Mouse (Mus musculus) G1E (cell line): ENCODE data around the gene Wdr61. TPM values are rescaled to one million over a fixed set of nuclear protein-coding genes. Genes with fewer than 3 reads are reported as not detected.

Experiments
- ATAC-seq: 2 replicates; pipeline ENCODE4 v1.8.0; 2016; ENCODE audit warnings: mild to moderate bottlenecking; ENCODE audit not compliant: insufficient number of reproducible peaks, poor library complexity, low FRiP score, severe bottlenecking; ENCODE audit errors: extremely low read depth
- DNase-seq: peaks from one replicate; pipeline ENCODE4 v3.0.0; 2012; ENCODE audit warnings: low spot score
- H3K27me3 ChIP-seq: 2 replicates; pipeline ENCODE4 v1.6.1; 2012; ENCODE audit warnings: mild to moderate bottlenecking, low read length, inconsistent platforms; ENCODE audit not compliant: insufficient read depth
- H3K36me3 ChIP-seq: replicated peaks from 2 replicates; pipeline ENCODE3; 2012; ENCODE audit warnings: mild to moderate bottlenecking, inconsistent platforms
- H3K4me1 ChIP-seq: 2 replicates; pipeline ENCODE4 v1.6.1; 2012; ENCODE audit warnings: low read depth, low read length, inconsistent platforms, mixed read lengths; ENCODE audit not compliant: insufficient read depth
- H3K4me3 ChIP-seq: 2 replicates; pipeline ENCODE4 v1.5.1; 2012; ENCODE audit warnings: low read depth, mild to moderate bottlenecking, inconsistent platforms, low read length, moderate library complexity, mixed read lengths
- H3K9me3 ChIP-seq: replicated peaks from 2 replicates; pipeline ENCODE4 v1.6.1; 2012; ENCODE audit warnings: inconsistent platforms
- CTCF ChIP-seq: IDR thresholded peaks from 2 replicates; pipeline ENCODE4 v1.5.1; 2012; ENCODE audit warnings: low read depth, low read length, inconsistent platforms, mixed read lengths
- GATA1 ChIP-seq: IDR thresholded peaks from 2 replicates; pipeline ENCODE4 v1.6.1; 2012; ENCODE audit warnings: borderline replicate concordance, low read length, inconsistent platforms, mixed read lengths
- GATA2 ChIP-seq: IDR thresholded peaks from 2 replicates; pipeline ENCODE4 v1.6.1; 2012; ENCODE audit warnings: low read depth, low read length, inconsistent platforms, borderline replicate concordance
- POLR2AphosphoS5 ChIP-seq: IDR thresholded peaks from 2 replicates; pipeline ENCODE4 v1.6.1; 2012; ENCODE audit warnings: low read depth, low read length, inconsistent platforms; ENCODE audit not compliant: insufficient replicate concordance
- TAL1 ChIP-seq: conservative IDR thresholded peaks from 2 replicates; pipeline ENCODE4 v1.6.1; 2012; ENCODE audit warnings: low read depth, low read length, inconsistent platforms, mixed read lengths
- polyA plus RNA-seq: library from polyadenylated mRNA; stranded (reverse); fragments of >175 nt; gene quantifications from 2 replicates; pipeline ENCODE4 v1.2.3, GENCODE M21; 2012
- total RNA-seq, 2 experiments: library from RNA; stranded (forward) in 1 of 2; stranded (reverse) in 1 of 2; fragments of 200-1000 nt in 1 of 2; fragments of >200 nt in 1 of 2; fragmentation: Nextera tagmentation in 1 of 2; gene quantifications; 2 replicates each; pipeline ENCODE4 v1.2.3; 2014 to 2017

Wdr61 gene
- total RNA-seq (2014; fragmentation: Nextera tagmentation) (55.8 and 67.6 TPM in 2 replicates), total RNA-seq (2017) (109 and 124 TPM in 2 replicates), polyA plus RNA-seq (12.5 and 32.6 TPM in 2 replicates)

DNA sequence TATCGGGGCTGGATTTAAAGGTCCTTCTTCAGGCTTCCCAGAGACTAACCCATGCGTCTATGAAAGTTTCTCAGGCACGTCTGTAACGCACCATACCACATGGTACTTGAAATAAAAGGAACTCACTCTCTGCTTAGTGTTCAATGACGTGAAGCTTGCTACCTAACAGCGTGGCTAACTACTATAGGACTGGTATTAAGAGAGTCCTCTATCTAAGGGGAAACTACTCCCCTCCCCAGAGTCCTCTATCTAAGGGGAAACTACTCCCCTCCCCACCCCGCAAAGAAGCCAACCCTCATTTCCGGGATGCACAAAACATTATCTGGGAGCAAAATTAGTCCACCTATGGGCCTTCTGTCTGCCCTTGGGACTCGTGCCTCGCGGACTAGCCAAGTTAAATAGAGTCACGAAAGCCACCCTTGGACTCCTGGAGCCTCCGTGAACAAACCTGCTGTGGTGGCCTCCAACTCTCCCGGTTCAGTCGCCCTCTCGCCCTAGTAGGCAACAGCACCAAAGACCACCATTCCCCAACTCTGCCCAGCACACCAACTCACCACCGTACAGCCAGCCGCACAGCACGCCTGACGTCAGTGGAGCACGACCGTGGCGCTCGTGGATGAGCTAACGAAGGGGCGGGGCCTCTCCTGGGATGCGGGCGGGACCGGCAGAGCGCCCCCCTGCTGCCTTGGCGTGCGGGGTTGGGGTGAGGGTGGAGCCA, at the start of gene Wdr61:
Gene Wdr61 (minus strand): TSS at position 599 of the 718 bp plus-strand sequence.
- H3K27me3 ChIP-seq = peaks cover 5% of the 10 kb centered on the region
- H3K9me3 ChIP-seq = no peaks in the 10 kb centered on the region
- H3K36me3 ChIP-seq = peaks cover 26% of the 10 kb centered on the region
- peak within 1 kb of the TSS; percentile 77 for H3K4me3 ChIP-seq
- TF ChIP-seq GATA1 (no peak), TAL1 (no peak), POLR2AphosphoS5 (no peak), CTCF (no peak), GATA2 (no peak)
- H3K4me1 ChIP-seq = peaks cover 31% of the 10 kb centered on the region
- ATAC-seq = peak; percentile 88
- DNase-seq = peak; percentile 86

DNA sequence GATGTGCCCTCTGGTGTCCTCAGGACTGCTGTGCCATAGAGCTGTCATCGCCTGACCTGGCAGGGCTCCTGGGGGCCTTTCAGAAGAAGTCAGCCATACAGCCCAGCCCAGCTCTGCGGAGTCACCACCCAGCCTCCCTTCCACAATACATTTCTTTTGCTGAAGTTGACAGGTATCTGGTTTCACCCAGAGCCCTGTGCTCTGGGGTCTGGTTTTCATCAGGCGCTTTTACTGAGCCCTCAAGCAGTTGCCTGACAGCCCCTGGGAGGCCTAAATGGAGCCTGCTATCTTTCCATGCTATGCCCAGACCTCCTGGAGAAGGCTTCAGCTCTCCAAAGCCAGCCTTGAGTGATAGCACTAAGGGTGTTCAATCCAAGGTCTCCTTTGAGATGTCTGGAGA, 49.7 kb upstream of the Wdr61 start:
- Histone ChIP-seq H3K27me3 (peaks cover 8% of the 10 kb centered on the region; the same call in 1 of the 2 replicates), H3K4me3 (no peak overlapping the region), H3K4me1 (no peaks in the 10 kb centered on the region), H3K36me3 (no peaks in the 10 kb centered on the region), H3K9me3 (no peaks in the 10 kb centered on the region)
- no peak for TF ChIP-seq POLR2AphosphoS5
- no peak for TF ChIP-seq GATA1
- TF ChIP-seq CTCF = no peak
- TF ChIP-seq TAL1 = no peak
- TF ChIP-seq GATA2 = no peak
- no peak for ATAC-seq
- no peak for DNase-seq

DNA sequence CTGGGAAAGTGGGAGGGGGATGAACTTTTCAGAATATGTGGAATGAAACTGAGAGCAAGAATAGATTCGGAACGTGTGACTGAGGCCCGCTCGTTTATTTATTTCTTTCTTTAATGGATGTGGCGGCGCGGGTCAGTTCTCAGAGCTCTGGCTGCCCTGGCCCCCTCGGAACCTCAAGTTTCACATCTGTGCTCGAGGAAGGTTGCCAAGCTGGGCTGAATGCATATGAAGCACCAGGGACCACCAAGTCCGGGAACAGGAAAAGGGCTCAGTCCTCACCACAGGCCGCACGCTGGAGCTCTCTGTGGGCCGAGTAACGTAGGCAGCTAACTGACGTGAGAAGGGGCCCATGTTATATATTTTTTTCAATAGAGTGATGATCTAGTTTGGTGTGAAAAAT, 48.2 kb upstream of the Wdr61 start:
- no peaks in the 10 kb centered on the region for H3K36me3 ChIP-seq
- no peak for DNase-seq
- H3K4me3 ChIP-seq = no peak overlapping the region
- H3K9me3 ChIP-seq = no peaks in the 10 kb centered on the region
- TF ChIP-seq TAL1 = no peak
- TF ChIP-seq GATA1 = no peak
- no peak for TF ChIP-seq POLR2AphosphoS5
- no peak for TF ChIP-seq CTCF
- TF ChIP-seq GATA2 = no peak
- no peaks in the 10 kb centered on the region for H3K4me1 ChIP-seq
- ATAC-seq = no peak
- H3K27me3 ChIP-seq = peaks cover 5% of the 10 kb centered on the region; the same call in 1 of the 2 replicates

DNA sequence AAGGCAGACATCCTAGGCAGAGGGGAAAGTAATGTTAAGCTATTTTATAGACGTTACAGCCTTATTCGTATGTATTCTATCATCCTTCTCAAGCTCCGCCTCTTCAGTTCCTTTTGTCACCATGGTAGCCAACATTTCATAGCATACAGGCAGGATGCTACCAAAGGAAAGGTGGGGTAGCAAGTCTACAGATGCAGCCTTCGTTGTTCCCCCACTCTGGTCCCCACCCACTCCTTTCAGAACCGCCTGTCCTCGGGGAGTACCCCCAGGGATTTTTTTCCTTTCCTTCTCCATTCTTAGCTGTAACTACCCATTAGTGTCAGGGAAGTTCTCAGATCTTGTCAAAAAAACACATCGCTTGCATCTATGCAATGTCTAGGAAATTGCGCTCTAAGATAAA, 45.0 kb upstream of the Wdr61 start:
- Histone ChIP-seq H3K4me1 (no peaks in the 10 kb centered on the region), H3K9me3 (no peaks in the 10 kb centered on the region)

DNA sequence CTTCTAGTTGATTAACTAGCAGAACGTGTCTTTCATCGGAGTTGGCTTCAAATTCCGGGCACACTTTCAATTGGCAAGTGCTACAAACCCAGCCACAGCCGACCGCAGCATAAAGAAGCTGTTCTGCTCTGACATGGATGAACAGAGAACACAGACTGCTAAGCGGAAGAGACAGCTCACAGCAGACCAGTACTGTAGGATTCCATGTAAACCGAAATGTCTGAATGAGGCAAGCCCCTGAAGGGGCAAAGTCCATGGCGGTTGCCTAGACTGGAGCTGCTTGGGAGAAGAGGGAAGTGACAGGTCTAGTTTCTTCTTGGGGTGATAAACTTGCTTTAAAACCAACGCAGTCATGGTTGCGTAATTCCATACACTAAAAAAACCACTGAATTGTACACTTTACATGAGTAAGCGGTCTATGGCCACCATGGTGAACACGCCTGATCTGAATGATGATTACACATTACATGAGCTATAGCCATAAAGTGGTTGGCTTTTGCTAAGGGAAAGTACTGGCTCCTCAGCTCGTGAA, 42.2 kb upstream of the Wdr61 start:
- Histone ChIP-seq H3K9me3 (no peaks in the 10 kb centered on the region), H3K4me3 (no peak overlapping the region), H3K27me3 (0 out of 2 replicates have a peak, but pooled peaks cover 3% of the 10 kb centered on the region), H3K4me1 (no peaks in the 10 kb centered on the region), H3K36me3 (no peaks in the 10 kb centered on the region)
- no peak for TF ChIP-seq POLR2AphosphoS5
- TF ChIP-seq GATA2 = no peak
- TF ChIP-seq GATA1 = no peak
- TF ChIP-seq CTCF = no peak
- no peak for TF ChIP-seq TAL1
- ATAC-seq = no peak
- DNase-seq = no peak

More for the DNA sequence above, 45.0 kb upstream of the Wdr61 start:
- ATAC-seq = no peak
- no peak for TF ChIP-seq POLR2AphosphoS5
- no peak for TF ChIP-seq CTCF
- no peak for TF ChIP-seq TAL1
- Histone ChIP-seq H3K27me3 (peaks cover 5% of the 10 kb centered on the region; the same call in 1 of the 2 replicates), H3K4me3 (no peak overlapping the region), H3K36me3 (no peaks in the 10 kb centered on the region)
- no peak for DNase-seq

DNA sequence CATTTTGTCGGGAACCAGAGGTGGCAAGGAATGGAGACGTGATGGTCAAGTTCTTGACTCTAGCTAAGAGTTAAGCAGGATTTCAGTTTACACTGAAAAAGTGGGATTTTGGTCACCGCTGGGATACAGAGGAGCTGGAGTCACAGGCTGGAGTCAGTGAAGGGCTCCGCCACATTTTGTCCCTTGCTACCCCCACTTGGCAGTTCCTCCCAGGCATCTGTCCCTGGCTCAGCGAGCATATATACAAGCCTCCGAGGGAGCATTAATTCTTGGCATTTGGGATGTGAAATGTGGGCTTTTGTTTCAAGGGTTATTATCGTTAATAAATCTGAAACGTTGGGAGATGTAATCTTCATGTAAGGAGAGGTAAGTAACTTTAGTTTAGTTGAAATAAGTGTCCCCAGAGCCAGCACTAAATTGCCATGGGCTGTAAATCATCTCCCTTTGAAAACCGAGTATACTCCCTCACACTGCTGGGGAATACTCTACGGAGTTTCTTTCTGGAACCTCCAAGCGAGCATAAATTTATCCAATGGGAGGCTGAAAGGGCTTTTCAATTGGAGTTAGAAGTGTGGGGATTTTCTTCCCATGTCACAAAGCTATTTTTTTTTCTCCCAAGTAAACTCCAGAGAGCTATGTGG, 35.9 kb upstream of the Wdr61 start:
- H3K27me3 ChIP-seq = peaks cover 17% of the 10 kb centered on the region
- ATAC-seq = no peak

More for the DNA sequence above, 35.9 kb upstream of the Wdr61 start:
- no peak for DNase-seq
- no peaks in the 10 kb centered on the region for H3K9me3 ChIP-seq
- no peak overlapping the region for H3K4me3 ChIP-seq
- no peaks in the 10 kb centered on the region for H3K4me1 ChIP-seq
- TF ChIP-seq POLR2AphosphoS5 = no peak
- TF ChIP-seq TAL1 = no peak
- no peak for TF ChIP-seq CTCF
- no peak for TF ChIP-seq GATA1
- TF ChIP-seq GATA2 = no peak
- no peaks in the 10 kb centered on the region for H3K36me3 ChIP-seq
